ENCODE assay signal across 8 mouse cellular contexts in the genomic region with DNA sequence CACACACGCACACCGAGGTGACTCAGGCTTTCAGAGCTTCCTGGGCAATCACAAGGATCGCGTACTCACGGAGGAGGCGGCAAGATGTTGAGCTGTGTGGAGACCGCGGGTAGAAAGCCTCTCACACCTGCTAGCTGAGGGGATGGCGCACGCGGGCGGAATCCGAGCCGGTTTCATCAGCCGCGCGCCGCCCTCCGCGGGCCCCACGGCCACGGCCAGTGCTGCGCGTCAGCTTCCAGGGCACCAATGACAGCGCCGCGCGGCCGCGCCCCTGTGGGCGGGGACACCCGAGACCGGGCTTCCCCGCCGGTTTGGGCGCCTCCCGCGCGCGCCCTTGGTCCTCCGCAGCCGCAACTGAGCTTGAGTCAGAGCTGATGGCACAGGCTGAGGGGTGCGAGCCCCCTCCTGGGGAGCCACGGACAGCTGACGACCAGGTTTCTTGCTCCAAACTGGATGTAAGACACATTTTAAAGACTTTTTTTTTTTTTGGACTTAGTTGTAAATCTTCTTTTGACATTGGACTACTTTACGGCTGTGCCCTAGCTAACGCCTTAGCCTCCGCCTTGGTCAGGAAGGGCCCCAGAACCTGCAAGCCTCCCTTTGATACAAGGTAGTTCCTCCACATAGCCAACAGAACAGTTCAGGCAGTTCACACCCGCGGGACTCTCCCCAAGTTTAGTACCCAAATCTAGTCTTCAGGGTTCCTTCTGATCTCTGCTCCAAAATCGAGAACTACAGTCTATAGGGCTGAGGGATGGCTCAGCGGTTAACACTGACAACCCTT. TPM values are rescaled to one million over a fixed set of nuclear protein-coding genes. Genes with fewer than 3 reads are reported as not detected.
DNase-seq lines count a peak whose midpoint lies in the region; ATAC-seq and TF ChIP-seq lines count a peak whose summit lies in the region.

TSS of gene Slc7a1 (minus strand) at position 245 of the 784 bp plus-strand sequence.

- H3K4me2 ChIP-seq in embryonic facial prominence, embryonic 15.5 days (replicated peaks), result peak within 1 kb of the TSS; percentile 97
- H3K4me2 ChIP-seq in kidney, embryonic 15.5 days, result peak within 1 kb of the TSS; percentile 98

- ATAC-seq in embryonic facial prominence, embryonic 15.5 days (ENCODE audit: insufficient number of reproducible peaks, low FRiP score, low TSS enrichment, low read depth), result peak; percentile 93
- peak; percentile 95 for ATAC-seq in kidney, embryonic 15.5 days (replicated peaks; ENCODE audit: low FRiP score)
- peak; percentile 67 for ATAC-seq in monocyte, adult 5-6 weeks (replicated peaks; ENCODE audit: insufficient number of reproducible peaks, low FRiP score, low TSS enrichment, poor library complexity, severe bottlenecking)

- peak within 1 kb of the TSS; percentile 77 for H3K4me3 ChIP-seq in bone marrow, adult 2 months (replicated peaks; ENCODE audit: control insufficient read depth, low read depth, low read length)
- H3K4me3 ChIP-seq in embryonic facial prominence, embryonic 15.5 days (replicated peaks), result peak within 1 kb of the TSS; percentile 80
- peak within 1 kb of the TSS; percentile 83 for H3K4me3 ChIP-seq in kidney, embryonic 15.5 days (replicated peaks)

- H3K27ac ChIP-seq in bone marrow, adult 2 months (ENCODE audit: control insufficient read depth, insufficient read depth, low read depth, low read length, poor library complexity), result peak within 1 kb of the TSS; percentile 78
- H3K27ac ChIP-seq in embryonic facial prominence, embryonic 15.5 days (replicated peaks), result peak within 1 kb of the TSS; percentile 25; the same call in 1 of the 2 replicates
- peak within 1 kb of the TSS; percentile 71 for H3K27ac ChIP-seq in kidney, embryonic 15.5 days

- H3K27me3 ChIP-seq in embryonic facial prominence, embryonic 15.5 days, result no peaks in the 10 kb centered on the region; the same call in 1 of the 2 replicates
- H3K27me3 ChIP-seq in kidney, embryonic 15.5 days, result no peaks in the 10 kb centered on the region

- under 1% methylated on average over 52 of the region's 52 CpGs for whole genome bisulfite sequencing in bone marrow, adult 2 months
- WGBS in embryonic facial prominence, embryonic 15.5 days, result 3% methylated on average over 52 of the region's 52 CpGs
- WGBS in kidney, embryonic 15.5 days, result 2% methylated on average over 52 of the region's 52 CpGs

- H3K9ac ChIP-seq in embryonic facial prominence, embryonic 15.5 days, result peak within 1 kb of the TSS; percentile 54
- H3K9ac ChIP-seq in kidney, embryonic 15.5 days, result peak within 1 kb of the TSS; percentile 77

- no peak for TF ChIP-seq CTCF in bone marrow, adult 2 months (IDR thresholded peaks at IDR 0.05; ENCODE audit: control insufficient read depth, insufficient read depth, low read length)

- DNase-seq in 416B (ENCODE audit: low read depth), result peak; percentile 78
- peak; percentile 89 to 91 for DNase-seq in heart, adult 9 months (ENCODE audit: low spot score in 2 of 2)
- peak; percentile 93 for DNase-seq in liver
- peak; percentile 92 to 96 for DNase-seq in spleen, postnatal 4 days (ENCODE audit: low spot score in 2 of 2)

- peak; percentile 58; the same call in 1 of the 2 replicates for TF ChIP-seq POLR2A in bone marrow, adult 2 months (IDR thresholded peaks at IDR 0.05; ENCODE audit: borderline replicate concordance, control insufficient read depth, low read depth, low read length)

- H3K9me3 ChIP-seq in embryonic facial prominence, embryonic 15.5 days (replicated peaks), result no peaks in the 10 kb centered on the region
- no peaks in the 10 kb centered on the region for H3K9me3 ChIP-seq in kidney, embryonic 15.5 days (replicated peaks)

- no peaks in the 10 kb centered on the region for H3K36me3 ChIP-seq in embryonic facial prominence, embryonic 15.5 days
- H3K36me3 ChIP-seq in kidney, embryonic 15.5 days, result peaks cover 4% of the 10 kb centered on the region; the same call in 1 of the 2 replicates

- H3K4me1 ChIP-seq in bone marrow, adult 2 months (ENCODE audit: control insufficient read depth, insufficient read depth, low read length), result peaks cover 3% of the 10 kb centered on the region
- H3K4me1 ChIP-seq in embryonic facial prominence, embryonic 15.5 days, result peaks cover 23% of the 10 kb centered on the region
- peaks cover 20% of the 10 kb centered on the region for H3K4me1 ChIP-seq in kidney, embryonic 15.5 days

RNA-seq across cellular contexts. Expression of gene Slc7a1, which starts in this region (rescaled TPM):
- 10.6 and 12.2 TPM in 2 replicates for polyA plus RNA-seq in bone marrow, adult 2 months (2011; ENCODE audit: insufficient read depth, insufficient read length, low replicate concordance, missing spikeins)
- polyA plus RNA-seq in embryonic facial prominence, embryonic 15.5 days (2015; fragmentation: Nextera tagmentation; extraction: Ambion mirVana), result 19.1 and 20.1 TPM in 2 replicates
- polyA plus RNA-seq in kidney, embryonic 15.5 days (2015; fragmentation: Nextera tagmentation; extraction: Ambion mirVana), result 21.0 and 21.7 TPM in 2 replicates
- total RNA-seq in monocyte, adult 5-6 weeks (2017), result 18.7 to 39.0 TPM (median 26.6 TPM) in 3 replicates

Comparison
In these comparisons a context has a peak if more than half of its experiments do, and no peak if none do; other contexts are left out.
1. Peak in every context shown above with its lines: DNase-seq, ATAC-seq, H3K4me3 ChIP-seq and H3K27ac ChIP-seq.
2. H3K27ac ChIP-seq: peak in every context shown above with its lines; median percentile 78 in bone marrow, adult 2 months; 71 in kidney, embryonic 15.5 days; 25 in embryonic facial prominence, embryonic 15.5 days.